Mouse (Mus musculus) left cerebral cortex, adult 11 months (tissue): Measurements from ENCODE around the gene Ezh1.
A peak's percentile ranks its signal among the peaks of the same experiment; 100 is the strongest.

Experiments used
- DNase-seq: peaks from one replicate; pipeline ENCODE4 v3.0.0; 2022; ENCODE audit warnings: low spot score

Ezh1 gene

DNA sequence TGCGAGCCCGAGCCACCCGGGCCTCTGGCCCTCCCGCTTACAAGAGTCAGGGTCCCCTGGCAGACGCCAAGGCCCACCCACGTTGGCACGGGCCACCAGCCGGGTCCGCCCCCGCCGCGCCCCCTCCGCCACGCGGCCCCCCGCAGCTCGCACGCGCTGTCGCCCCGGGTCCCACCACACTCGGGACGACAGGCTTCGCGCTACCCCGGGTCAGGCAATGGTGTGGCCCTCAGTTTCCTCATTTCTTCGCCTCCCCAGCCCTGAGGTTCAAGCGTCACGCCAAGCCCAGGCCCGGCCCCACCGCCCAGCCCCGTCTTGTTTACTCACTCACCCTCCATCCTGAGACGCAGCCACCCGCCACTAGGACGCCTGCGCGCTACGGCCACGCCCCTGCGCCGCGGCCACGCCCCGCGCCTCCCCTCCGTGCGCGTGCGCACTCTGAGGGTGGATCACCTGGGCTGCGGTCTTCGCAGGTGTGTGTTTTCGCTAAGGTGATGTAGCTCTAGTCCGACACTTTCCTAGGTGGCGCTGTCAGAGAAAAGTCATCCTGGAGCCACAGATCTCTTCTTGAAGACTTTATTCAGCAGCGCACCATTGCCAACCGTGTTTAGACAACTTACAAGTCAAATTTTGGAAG is at the start of gene Ezh1:
Gene Ezh1, minus strand, starts transcription at position 399 of the 637 bp plus-strand sequence.
- DNase-seq = peak; percentile 83

- no peak for DNase-seq
These were observed 49.0 kb upstream of the Ezh1 start for GRCm38 (mm10) chr11:101275309-101275708.

- DNase-seq = no peak
These were observed 46.2 kb upstream of the Ezh1 start for GRCm38 (mm10) chr11:101272446-101272845.

- DNase-seq = no peak
These were observed 43.4 kb upstream of the Ezh1 start for GRCm38 (mm10) chr11:101269577-101270116.

DNA sequence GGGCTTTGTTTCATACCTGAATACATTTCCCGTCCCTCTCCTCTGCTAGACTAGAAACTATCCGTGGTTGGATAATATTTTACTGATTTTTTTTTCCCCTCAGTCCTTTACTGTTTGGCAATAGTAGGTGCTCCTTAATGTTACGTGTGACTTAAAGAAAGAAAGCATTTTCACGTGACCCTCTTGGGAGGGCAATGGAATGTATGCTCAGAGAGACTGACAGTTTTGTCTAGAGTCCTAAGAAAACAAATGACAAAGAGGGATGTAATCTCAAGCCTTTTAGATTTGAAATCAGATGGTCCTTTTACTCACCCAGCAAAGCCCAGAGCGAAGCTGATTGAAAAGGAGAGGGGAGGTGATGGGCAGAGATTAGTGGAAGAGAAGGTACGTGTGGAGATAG is 39.6 kb upstream of the Ezh1 start:
- DNase-seq = no peak

DNA sequence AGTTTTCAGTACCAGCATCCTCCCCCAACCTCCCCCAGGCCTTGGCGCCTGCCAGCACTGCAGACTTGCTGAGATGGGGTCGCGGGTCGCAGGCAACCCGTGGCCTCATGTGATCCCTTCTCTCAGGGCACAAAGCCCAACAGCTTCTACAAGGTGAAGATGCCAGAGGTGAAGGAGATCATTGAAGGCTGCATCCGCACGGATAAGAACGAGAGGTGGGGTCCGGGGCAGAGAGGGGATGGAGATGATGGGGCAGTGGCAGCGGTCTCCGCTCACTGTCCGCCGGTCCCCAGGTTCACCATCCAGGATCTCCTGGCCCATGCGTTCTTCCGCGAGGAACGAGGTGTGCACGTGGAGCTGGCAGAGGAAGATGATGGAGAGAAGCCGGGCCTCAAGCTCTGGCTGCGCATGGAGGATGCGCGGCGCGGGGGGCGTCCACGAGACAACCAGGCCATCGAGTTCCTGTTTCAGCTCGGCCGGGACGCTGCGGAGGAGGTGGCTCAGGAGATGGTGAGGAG is 38.8 kb upstream of the Ezh1 start:
- no peak for DNase-seq

DNA sequence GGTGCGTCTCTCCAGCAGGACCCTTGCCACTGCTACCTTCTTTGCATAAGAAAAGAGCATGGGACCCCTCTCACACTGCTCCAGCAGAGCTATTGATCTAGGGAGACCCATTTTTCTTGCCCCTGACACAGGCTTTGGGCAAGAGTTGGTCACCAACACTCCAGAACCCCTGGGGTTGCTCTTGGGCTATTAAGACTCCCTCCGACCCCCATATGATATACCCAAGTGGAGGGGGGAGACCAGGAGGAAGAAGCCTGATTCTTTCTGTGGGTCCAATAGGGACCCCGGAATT is 37.7 kb upstream of the Ezh1 start:
- DNase-seq = no peak

DNA sequence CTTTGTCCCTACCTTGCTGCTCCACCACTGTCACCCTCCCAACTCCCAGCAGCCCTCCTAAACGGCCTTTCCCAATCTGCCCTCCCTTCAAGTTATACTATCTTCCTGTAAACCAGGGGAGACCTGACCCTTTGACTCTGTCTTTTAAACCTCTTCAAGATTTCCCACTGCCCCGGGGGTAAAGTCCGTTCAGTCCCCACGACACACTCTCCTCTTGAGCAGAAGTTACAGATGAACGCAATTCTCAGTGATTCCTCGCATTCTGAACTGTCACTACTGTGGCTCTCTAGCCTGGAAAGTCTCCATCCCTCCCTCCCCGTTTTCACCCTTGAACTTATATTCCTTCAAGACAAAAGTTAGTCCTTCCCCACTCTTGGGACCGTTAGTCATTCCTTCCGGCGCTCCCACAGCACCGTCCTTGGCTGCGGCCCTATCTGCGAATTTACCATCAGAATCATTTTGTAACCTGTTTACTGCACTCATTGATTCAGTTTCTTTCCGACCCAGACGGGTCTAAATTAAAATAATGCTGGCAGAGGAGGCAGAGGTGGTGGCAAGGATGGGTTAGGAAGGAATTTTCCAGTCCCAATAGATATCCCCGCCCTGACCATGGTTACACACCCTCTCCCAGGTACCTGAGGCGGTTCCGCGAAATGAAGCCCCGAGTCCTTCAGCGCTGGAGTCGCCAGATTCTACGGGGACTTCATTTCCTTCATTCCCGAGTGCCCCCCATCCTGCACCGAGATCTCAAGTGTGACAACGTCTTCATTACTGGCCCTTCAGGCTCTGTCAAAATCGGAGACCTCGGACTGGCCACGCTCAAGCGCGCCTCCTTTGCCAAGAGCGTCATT is 37.1 kb upstream of the Ezh1 start:
- no peak for DNase-seq

GRCm38 (mm10) chr11:101262272-101262967 is 36.2 kb upstream of the Ezh1 start:
- DNase-seq = no peak

GRCm38 (mm10) chr11:101260826-101261380 is 34.6 kb upstream of the Ezh1 start:
- no peak for DNase-seq

- no peak for DNase-seq
These were observed 33.9 kb upstream of the Ezh1 start, which contains the start of gene Wnk4 for GRCm38 (mm10) chr11:101259948-101260825. Gene Wnk4 (plus strand): TSS chr11:101260567.

- peak; percentile 62 for DNase-seq
These were observed 33.0 kb upstream of the Ezh1 start for GRCm38 (mm10) chr11:101259261-101259712.

DNA sequence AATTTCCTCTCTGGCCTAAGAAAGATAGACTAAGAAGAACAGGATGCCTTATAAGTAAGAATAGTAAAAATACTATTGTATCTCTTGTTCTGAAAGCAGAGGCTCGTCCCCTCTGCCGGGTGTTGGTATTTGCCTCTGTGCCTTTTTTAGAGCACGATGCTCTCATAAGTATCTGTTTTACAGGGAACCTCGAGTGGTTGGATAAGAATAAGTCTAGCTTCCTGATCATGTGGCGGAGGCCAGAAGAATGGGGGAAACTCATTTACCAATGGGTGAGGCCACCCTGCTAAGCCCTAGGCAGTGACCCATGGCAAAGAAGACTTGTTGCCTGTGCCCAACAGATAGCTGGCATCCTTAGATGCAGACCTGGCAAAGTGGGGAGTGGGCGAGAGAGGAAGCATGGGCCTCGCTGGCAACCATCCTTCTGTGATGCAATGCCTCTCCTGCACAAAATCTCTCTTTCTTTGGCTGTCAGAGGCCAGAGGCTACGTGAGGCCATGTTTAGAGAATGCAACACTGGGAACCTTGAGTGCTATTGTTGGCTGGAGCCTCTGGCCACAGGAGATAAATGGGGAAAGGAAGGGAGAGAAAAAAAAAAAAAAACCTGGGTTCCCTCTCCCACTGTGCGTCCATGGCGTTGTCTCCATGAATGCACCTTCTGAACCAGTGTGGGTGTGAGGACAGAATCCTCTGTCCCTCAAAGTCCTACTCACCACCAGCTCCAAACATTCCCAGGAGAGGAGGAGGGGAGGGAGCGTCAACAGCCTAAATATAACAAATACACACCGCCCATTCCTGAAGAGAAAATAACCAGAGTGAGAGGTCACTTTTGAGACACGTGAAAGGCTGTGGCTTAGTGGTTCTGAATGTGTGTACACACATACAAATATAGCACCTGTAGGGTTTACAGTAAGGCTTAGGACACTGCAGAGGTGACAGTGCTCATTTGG is 29.8 kb upstream of the Ezh1 start:
- no peak for DNase-seq

DNA sequence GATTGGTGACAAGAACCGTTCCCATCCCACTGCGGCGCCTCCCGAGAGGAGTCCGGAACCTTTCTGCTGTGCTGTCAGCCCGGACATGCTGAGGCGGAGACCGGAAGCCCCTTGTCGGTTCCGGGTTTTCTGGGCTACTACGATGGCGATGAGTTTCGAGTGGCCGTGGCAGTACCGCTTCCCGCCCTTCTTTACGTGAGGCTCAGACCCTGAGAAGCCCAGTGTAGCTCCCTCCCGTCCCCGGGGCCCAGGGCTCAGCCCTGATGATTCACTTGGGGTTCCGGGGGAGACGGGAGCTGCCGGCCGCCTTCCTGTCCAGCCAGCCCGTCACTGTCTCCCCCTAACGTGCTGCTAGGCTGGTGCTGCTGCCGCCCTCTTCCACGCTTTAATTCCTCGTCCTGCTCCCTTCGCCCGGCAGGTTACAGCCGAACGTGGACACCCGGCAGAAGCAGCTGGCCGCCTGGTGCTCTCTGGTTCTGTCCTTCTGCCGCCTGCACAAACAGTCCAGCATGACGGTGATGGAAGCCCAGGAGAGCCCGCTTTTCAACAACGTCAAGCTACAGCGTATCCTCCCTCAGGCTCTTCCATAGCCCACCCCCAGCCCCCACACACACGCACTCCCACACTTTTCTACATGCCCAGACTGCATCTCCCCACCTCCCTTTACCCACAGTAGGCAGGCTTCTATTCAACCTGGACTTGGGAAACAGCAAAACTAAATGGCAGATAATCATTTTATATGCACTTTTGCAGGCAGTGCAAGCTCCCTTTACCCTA is 27.5 kb upstream of the Ezh1 start, which contains the start of gene Vps25:
Gene Vps25, plus strand, starts transcription at position 95 of the 777 bp plus-strand sequence.
- peak; percentile 68 for DNase-seq

DNA sequence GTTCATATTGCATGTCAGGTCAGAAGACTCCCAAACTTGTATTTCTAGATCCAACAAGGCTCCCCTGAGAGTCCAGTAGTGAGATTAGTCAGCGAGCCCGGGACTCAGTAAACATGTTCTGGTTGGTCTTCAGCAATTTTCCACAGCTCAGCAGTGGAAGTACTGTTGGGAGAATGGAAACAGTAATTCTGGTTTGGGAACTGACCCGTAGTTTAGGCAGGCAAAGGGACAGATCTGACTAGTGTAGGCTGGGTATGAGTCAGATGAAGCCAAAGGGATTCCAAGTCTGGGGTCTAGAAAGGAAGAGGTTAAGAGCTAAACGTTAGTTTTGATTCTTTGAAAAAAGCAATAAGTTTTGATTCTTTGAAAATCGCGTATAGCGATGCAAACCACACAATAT is 26.7 kb upstream of the Ezh1 start:
- DNase-seq = no peak

GRCm38 (mm10) chr11:101251031-101251430 is 24.8 kb upstream of the Ezh1 start:
- DNase-seq = no peak

- peak; percentile 54 for DNase-seq
These were observed 22.2 kb upstream of the Ezh1 start for GRCm38 (mm10) chr11:101248258-101248994.

DNA sequence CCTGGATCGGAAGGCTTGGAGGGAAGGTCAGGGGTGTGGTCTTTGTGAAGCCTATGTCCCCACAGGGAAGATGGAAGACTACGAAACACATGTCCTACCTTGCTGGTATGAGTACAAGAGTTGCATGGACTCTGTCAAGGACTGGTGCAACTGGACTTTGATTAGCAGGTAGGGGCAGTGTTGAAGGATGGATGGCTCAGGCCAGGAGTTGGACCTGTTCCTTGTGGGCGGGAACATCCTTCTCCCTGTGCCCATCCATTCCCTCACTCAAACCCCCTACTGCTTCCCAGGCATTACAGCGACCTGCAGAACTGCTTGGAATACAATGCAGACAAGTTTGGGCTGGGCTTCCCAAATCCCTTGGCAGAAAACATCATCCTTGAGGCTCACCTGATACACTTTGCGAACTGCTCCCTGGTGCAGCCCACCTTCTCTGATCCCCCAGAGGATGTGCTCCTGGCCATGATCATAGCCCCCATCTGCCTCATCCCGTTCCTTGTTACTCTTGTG is 21.3 kb upstream of the Ezh1 start:
- DNase-seq = no peak
